Mouse (Mus musculus): ENCODE results near the gene Slc7a15. TPM values are rescaled to one million over a fixed set of nuclear protein-coding genes. Genes with fewer than 3 reads are reported as not detected.

Gene Slc7a15
- polyA plus RNA-seq, 1 experiment from 2014 or later, result not detected

DNA sequence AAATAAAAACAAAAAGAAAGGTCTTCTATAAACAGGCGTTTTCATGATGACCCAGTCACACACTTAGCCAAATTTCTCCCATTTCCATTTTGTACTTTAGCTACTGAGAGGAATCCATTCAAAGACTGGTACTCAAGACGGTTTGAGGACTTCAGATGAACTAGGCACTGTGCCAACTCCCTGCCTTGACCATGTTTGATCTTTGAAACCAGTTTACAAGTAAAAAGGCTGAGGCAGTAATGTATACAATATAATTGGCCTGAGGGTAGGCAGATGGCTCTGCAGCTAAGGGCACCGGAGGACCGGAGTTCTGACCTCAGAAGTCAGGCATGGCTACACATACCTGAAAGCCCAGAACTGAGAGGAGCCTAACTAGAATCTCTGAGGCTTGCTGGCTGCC is 109.8 kb downstream of the Slc7a15 start:
- H3K4me2 ChIP-seq, result no peak overlapping the region
- ATAC-seq (replicated peaks; ENCODE audit: low FRiP score), result 0 out of 2 replicates have a peak, but pooled peaks have one; percentile 29
- H3K36me3 ChIP-seq, result no peaks in the 10 kb centered on the region
- no peak overlapping the region for H3K9ac ChIP-seq
- H3K4me1 ChIP-seq, result peaks cover 12% of the 10 kb centered on the region
- 59% methylated on average over 4 of the region's 4 CpGs for WGBS
- H3K27me3 ChIP-seq, result no peaks in the 10 kb centered on the region
- H3K9me3 ChIP-seq (replicated peaks), result no peaks in the 10 kb centered on the region
- H3K4me3 ChIP-seq (replicated peaks), result no peak overlapping the region
- H3K27ac ChIP-seq, result no peak overlapping the region

DNA sequence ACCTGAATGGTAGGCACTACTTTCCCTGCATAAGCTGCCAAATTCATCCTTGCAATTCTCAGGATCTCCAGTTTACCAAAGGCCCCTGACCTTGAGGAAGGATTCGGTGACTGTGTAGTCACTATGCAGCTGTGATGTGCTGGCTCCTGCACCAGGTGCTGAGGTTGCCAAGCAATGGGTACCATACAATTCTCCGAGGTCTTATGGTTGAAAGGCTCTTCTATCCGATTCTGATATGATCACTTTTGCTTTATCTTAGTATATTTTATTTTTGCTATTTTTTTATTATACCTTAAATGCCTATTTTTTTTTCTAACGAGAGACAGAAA is 110.2 kb downstream of the Slc7a15 start:
- Histone ChIP-seq H3K27ac (no peak overlapping the region), H3K4me1 (peaks cover 12% of the 10 kb centered on the region), H3K4me2 (no peak overlapping the region), H3K27me3 (no peaks in the 10 kb centered on the region), H3K4me3 (replicated peaks) (no peak overlapping the region), H3K9ac (no peak overlapping the region), H3K9me3 (replicated peaks) (no peaks in the 10 kb centered on the region), H3K36me3 (no peaks in the 10 kb centered on the region)
- WGBS, result 86% methylated on average over 4 of the region's 4 CpGs
- no peak for ATAC-seq (replicated peaks; ENCODE audit: low FRiP score)

- H3K4me3 ChIP-seq (replicated peaks), result no peak overlapping the region
- peak overlapping the region; percentile 5; the same call in 1 of the 2 replicates for H3K27ac ChIP-seq
- no peaks in the 10 kb centered on the region for H3K27me3 ChIP-seq
- WGBS, result 62% methylated on average over 5 of the region's 5 CpGs
- no peak overlapping the region for H3K4me2 ChIP-seq
- peak; percentile 62; the same call in 1 of the 2 replicates for ATAC-seq (replicated peaks; ENCODE audit: low FRiP score)
- peaks cover 12% of the 10 kb centered on the region for H3K4me1 ChIP-seq
- H3K9me3 ChIP-seq (replicated peaks), result no peaks in the 10 kb centered on the region
- H3K36me3 ChIP-seq, result no peaks in the 10 kb centered on the region
- no peak overlapping the region for H3K9ac ChIP-seq
These were observed 110.8 kb downstream of the Slc7a15 start for GRCm38 (mm10) chr12:8487959-8488651.

- Histone ChIP-seq H3K27me3 (no peaks in the 10 kb centered on the region), H3K4me1 (peaks cover 12% of the 10 kb centered on the region), H3K4me3 (replicated peaks) (no peak overlapping the region), H3K27ac (peak overlapping the region; percentile 5; the same call in 1 of the 2 replicates), H3K9me3 (replicated peaks) (no peaks in the 10 kb centered on the region), H3K36me3 (no peaks in the 10 kb centered on the region), H3K4me2 (no peak overlapping the region), H3K9ac (no peak overlapping the region)
- ATAC-seq (replicated peaks; ENCODE audit: low FRiP score), result no peak
- WGBS, result 74% methylated on average over 1 of the region's 1 CpGs
These were observed 111.6 kb downstream of the Slc7a15 start for GRCm38 (mm10) chr12:8487281-8487680.

GRCm38 (mm10) chr12:8485247-8485646 is 113.6 kb downstream of the Slc7a15 start:
- no peak for ATAC-seq (replicated peaks; ENCODE audit: low FRiP score)
- Histone ChIP-seq H3K4me2 (no peak overlapping the region), H3K9me3 (replicated peaks) (no peaks in the 10 kb centered on the region), H3K9ac (no peak overlapping the region), H3K36me3 (no peaks in the 10 kb centered on the region), H3K4me1 (peaks cover 12% of the 10 kb centered on the region), H3K4me3 (replicated peaks) (no peak overlapping the region), H3K27ac (no peak overlapping the region), H3K27me3 (no peaks in the 10 kb centered on the region)
- WGBS, result 67% methylated on average over 7 of the region's 7 CpGs

DNA sequence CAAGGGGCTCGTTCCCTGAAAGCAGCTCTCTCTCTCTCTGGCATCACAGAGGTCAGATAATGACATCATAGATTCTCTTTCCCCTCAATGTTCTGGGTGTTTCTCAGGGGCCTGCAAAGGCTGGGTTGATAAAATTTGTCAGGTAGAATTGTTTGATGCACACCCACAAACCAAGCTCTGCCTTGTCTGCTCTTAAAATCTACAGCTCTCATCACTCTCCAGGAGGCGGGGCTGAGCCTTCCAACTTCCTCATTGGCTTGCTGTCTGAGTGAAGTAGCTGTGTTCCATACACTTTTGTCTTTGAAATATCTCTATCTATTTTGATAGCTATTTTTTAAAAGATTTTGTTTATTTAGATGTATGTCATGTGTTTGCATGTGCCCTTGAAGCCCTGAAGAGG is 116.7 kb downstream of the Slc7a15 start:
- ATAC-seq (replicated peaks; ENCODE audit: low FRiP score), result no peak

More for the DNA sequence above, 116.7 kb downstream of the Slc7a15 start:
- no peaks in the 10 kb centered on the region for H3K27me3 ChIP-seq
- H3K4me1 ChIP-seq, result no peaks in the 10 kb centered on the region; the same call in 1 of the 2 replicates
- no peak overlapping the region for H3K4me3 ChIP-seq (replicated peaks)
- no peaks in the 10 kb centered on the region for H3K9me3 ChIP-seq (replicated peaks)
- no peaks in the 10 kb centered on the region for H3K36me3 ChIP-seq
- no peak overlapping the region for H3K27ac ChIP-seq
- H3K4me2 ChIP-seq, result no peak overlapping the region
- no peak overlapping the region for H3K9ac ChIP-seq
- 78% methylated on average over 2 of the region's 2 CpGs for WGBS

Other genes with a start within 250 kb of the Slc7a15 start
- gene Rhob, start 99.1 kb downstream of the Slc7a15 start, polyA plus RNA-seq (2015; fragmentation: Nextera tagmentation; extraction: Ambion mirVana), result 35.4 and 38.7 TPM in 2 replicates
- 47.9 and 49.1 TPM in 2 replicates for gene Pum2, start 75.1 kb upstream of the Slc7a15 start, polyA plus RNA-seq (2015; fragmentation: Nextera tagmentation; extraction: Ambion mirVana)
- 63.7 and 66.7 TPM in 2 replicates for gene Sdc1, start 172.3 kb upstream of the Slc7a15 start, polyA plus RNA-seq (2015; fragmentation: Nextera tagmentation; extraction: Ambion mirVana)